26 mouse cellular contexts compared by ENCODE assay signal in genomic region chr19:49245114-49245714, GRCm38 (mm10).
DNase-seq lines count a peak whose midpoint lies in the region; ATAC-seq and TF ChIP-seq lines count a peak whose summit lies in the region.
"Had no signal": no experiment of that assay in that cellular context is flagged by ENCODE, and none has a peak within 500 bp of the region (broad histone marks: within the 10 kb centered on the region; RNA-seq: fewer than 3 reads in every experiment).

No protein-coding gene starts in this region.

- WGBS in forebrain, embryonic 13.5 days: 34% methylated on average over 3 of the region's 3 CpGs
- WGBS in forebrain, embryonic 11.5 days: 46% methylated on average over 3 of the region's 3 CpGs
- 26% methylated on average over 3 of the region's 3 CpGs for WGBS in forebrain, embryonic 16.5 days
- WGBS in forebrain, embryonic 12.5 days: 50% methylated on average over 3 of the region's 3 CpGs
- WGBS in midbrain, embryonic 12.5 days: 23% methylated on average over 3 of the region's 3 CpGs
- WGBS in midbrain, embryonic 10.5 days: 60% methylated on average over 3 of the region's 3 CpGs

- ATAC-seq in forebrain, embryonic 13.5 days: 0 out of 2 replicates have a peak, but pooled peaks have one; percentile 33
- no peak for ATAC-seq in forebrain, embryonic 11.5 days (replicated peaks; ENCODE audit: low FRiP score)
- peak; percentile 65 for ATAC-seq in forebrain, embryonic 16.5 days
- no peak for ATAC-seq in forebrain, embryonic 12.5 days (ENCODE audit: low FRiP score)
- ATAC-seq in midbrain, embryonic 12.5 days (ENCODE audit: low FRiP score, low read depth): peak; percentile 75
- ATAC-seq: activated CD4-positive, CD25-positive, alpha-beta regulatory T cell, adult 4 months; hindbrain, embryonic 16.5 days; intestine, embryonic 15.5 days had no signal

- H3K9me3 ChIP-seq in forebrain, embryonic 13.5 days (replicated peaks): no peaks in the 10 kb centered on the region
- no peaks in the 10 kb centered on the region for H3K9me3 ChIP-seq in forebrain, embryonic 11.5 days (ENCODE audit: control insufficient read depth, low read length)
- no peaks in the 10 kb centered on the region for H3K9me3 ChIP-seq in forebrain, embryonic 16.5 days (ENCODE audit: control insufficient read depth, low read length)
- H3K9me3 ChIP-seq in forebrain, embryonic 12.5 days: no peaks in the 10 kb centered on the region
- H3K9me3 ChIP-seq in midbrain, embryonic 12.5 days: no peaks in the 10 kb centered on the region
- no peaks in the 10 kb centered on the region for H3K9me3 ChIP-seq in midbrain, embryonic 10.5 days (replicated peaks)
- H3K9me3 ChIP-seq: embryonic facial prominence, embryonic 12.5 days; embryonic facial prominence, embryonic 15.5 days; heart, embryonic 12.5 days; heart, embryonic 15.5 days; hindbrain, embryonic 10.5 days; hindbrain, embryonic 13.5 days; intestine, embryonic 15.5 days had no signal

- no peak overlapping the region for H3K27ac ChIP-seq in forebrain, embryonic 13.5 days
- no peak overlapping the region for H3K27ac ChIP-seq in forebrain, embryonic 11.5 days (ENCODE audit: low read depth, low read length)
- no peak overlapping the region for H3K27ac ChIP-seq in forebrain, embryonic 16.5 days (ENCODE audit: low read length)
- H3K27ac ChIP-seq in forebrain, embryonic 12.5 days: no peak overlapping the region
- no peak overlapping the region; the same call in 1 of the 2 replicates for H3K27ac ChIP-seq in midbrain, embryonic 12.5 days (replicated peaks)
- H3K27ac ChIP-seq in midbrain, embryonic 10.5 days (replicated peaks): no peak overlapping the region
- H3K27ac ChIP-seq: embryonic facial prominence, embryonic 12.5 days; embryonic facial prominence, embryonic 15.5 days; heart, embryonic 15.5 days; hindbrain, embryonic 10.5 days; hindbrain, embryonic 13.5 days; intestine, embryonic 15.5 days had no signal

- TF ChIP-seq POLR2A in brain, embryonic 14.5 days (IDR thresholded peaks at IDR 0.05; ENCODE audit: borderline replicate concordance, extremely low read depth, insufficient read depth, insufficient read length, poor library complexity, severe bottlenecking): no peak

- peaks cover 7% of the 10 kb centered on the region; the same call in 1 of the 2 replicates for H3K4me1 ChIP-seq in forebrain, embryonic 13.5 days
- no peaks in the 10 kb centered on the region for H3K4me1 ChIP-seq in forebrain, embryonic 11.5 days (replicated peaks; ENCODE audit: control insufficient read depth, insufficient read depth, low read length)
- peaks cover 6% of the 10 kb centered on the region; the same call in 1 of the 2 replicates for H3K4me1 ChIP-seq in forebrain, embryonic 16.5 days (replicated peaks; ENCODE audit: control insufficient read depth, insufficient read depth, low read length)
- peaks cover 2% of the 10 kb centered on the region; the same call in 1 of the 2 replicates for H3K4me1 ChIP-seq in forebrain, embryonic 12.5 days
- H3K4me1 ChIP-seq in midbrain, embryonic 12.5 days: peaks cover 5% of the 10 kb centered on the region; the same call in 1 of the 2 replicates
- peaks cover 10% of the 10 kb centered on the region for H3K4me1 ChIP-seq in midbrain, embryonic 10.5 days
- H3K4me1 ChIP-seq: embryonic facial prominence, embryonic 15.5 days; heart, embryonic 12.5 days; heart, embryonic 15.5 days; intestine, embryonic 15.5 days had no signal

- no peak overlapping the region for H3K4me3 ChIP-seq in forebrain, embryonic 13.5 days
- H3K4me3 ChIP-seq in forebrain, embryonic 11.5 days (ENCODE audit: low read depth, low read length): no peak overlapping the region
- no peak overlapping the region for H3K4me3 ChIP-seq in forebrain, embryonic 16.5 days (replicated peaks; ENCODE audit: low read length)
- H3K4me3 ChIP-seq in forebrain, embryonic 12.5 days (replicated peaks): no peak overlapping the region
- H3K4me3 ChIP-seq in midbrain, embryonic 12.5 days: no peak overlapping the region
- no peak overlapping the region for H3K4me3 ChIP-seq in midbrain, embryonic 10.5 days
- H3K4me3 ChIP-seq: embryonic facial prominence, embryonic 12.5 days; embryonic facial prominence, embryonic 15.5 days; heart, embryonic 12.5 days; heart, embryonic 15.5 days; hindbrain, embryonic 10.5 days; hindbrain, embryonic 13.5 days; intestine, embryonic 15.5 days had no signal

- no peak overlapping the region for H3K9ac ChIP-seq in forebrain, embryonic 13.5 days
- H3K9ac ChIP-seq in forebrain, embryonic 11.5 days (ENCODE audit: low read length): no peak overlapping the region
- no peak overlapping the region for H3K9ac ChIP-seq in forebrain, embryonic 16.5 days (replicated peaks; ENCODE audit: low read depth, low read length)
- no peak overlapping the region for H3K9ac ChIP-seq in forebrain, embryonic 12.5 days
- H3K9ac ChIP-seq in midbrain, embryonic 12.5 days (replicated peaks): no peak overlapping the region
- H3K9ac ChIP-seq: embryonic facial prominence, embryonic 12.5 days; embryonic facial prominence, embryonic 15.5 days; heart, embryonic 12.5 days; heart, embryonic 15.5 days; hindbrain, embryonic 13.5 days; intestine, embryonic 15.5 days had no signal

- no peak for DNase-seq in forebrain, embryonic 11.5 days (ENCODE audit: low spot score)
- DNase-seq in midbrain, embryonic 10.5 days (ENCODE audit: low spot score): no peak
- peak; percentile 68 for DNase-seq in brain, embryonic 14.5 days (ENCODE audit: low read depth)
- DNase-seq: adrenal gland, adult 8-10 months; adrenal gland, postnatal 25 days; cerebellum, adult 11 months; cerebellum, adult 2 months; cerebellum, adult 9-11 months; cerebellum, postnatal 25 days; gastrocnemius, postnatal 25 days; heart, adult 18-20 months; heart, postnatal 10 days; heart, postnatal 36 days had no signal

- H3K27me3 ChIP-seq in forebrain, embryonic 13.5 days: 0 out of 2 replicates have a peak, but pooled peaks cover 5% of the 10 kb centered on the region
- H3K27me3 ChIP-seq in forebrain, embryonic 11.5 days (ENCODE audit: control insufficient read depth, insufficient read depth, low read length): no peaks in the 10 kb centered on the region
- no peaks in the 10 kb centered on the region for H3K27me3 ChIP-seq in forebrain, embryonic 16.5 days (replicated peaks; ENCODE audit: control insufficient read depth, insufficient read depth, low read length)
- H3K27me3 ChIP-seq in forebrain, embryonic 12.5 days: peaks cover 8% of the 10 kb centered on the region; the same call in 1 of the 2 replicates
- H3K27me3 ChIP-seq in midbrain, embryonic 12.5 days: peaks cover 28% of the 10 kb centered on the region
- H3K27me3 ChIP-seq in midbrain, embryonic 10.5 days (ENCODE audit: low read depth, poor library complexity, severe bottlenecking): peaks cover 16% of the 10 kb centered on the region; the same call in 1 of the 2 replicates
- H3K27me3 ChIP-seq: embryonic facial prominence, embryonic 12.5 days; embryonic facial prominence, embryonic 15.5 days; heart, embryonic 12.5 days; heart, embryonic 15.5 days; hindbrain, embryonic 13.5 days; intestine, embryonic 15.5 days had no signal

- H3K36me3 ChIP-seq in forebrain, embryonic 13.5 days (ENCODE audit: poor library complexity, severe bottlenecking): no peaks in the 10 kb centered on the region
- no peaks in the 10 kb centered on the region for H3K36me3 ChIP-seq in forebrain, embryonic 11.5 days (ENCODE audit: control insufficient read depth, insufficient read depth, low read length)
- H3K36me3 ChIP-seq in forebrain, embryonic 16.5 days (ENCODE audit: control insufficient read depth, insufficient read depth): no peaks in the 10 kb centered on the region
- no peaks in the 10 kb centered on the region for H3K36me3 ChIP-seq in forebrain, embryonic 12.5 days (replicated peaks)
- no peaks in the 10 kb centered on the region for H3K36me3 ChIP-seq in midbrain, embryonic 12.5 days
- no peaks in the 10 kb centered on the region for H3K36me3 ChIP-seq in midbrain, embryonic 10.5 days
- H3K36me3 ChIP-seq: embryonic facial prominence, embryonic 12.5 days; embryonic facial prominence, embryonic 15.5 days; heart, embryonic 12.5 days; heart, embryonic 15.5 days; hindbrain, embryonic 10.5 days; hindbrain, embryonic 13.5 days; intestine, embryonic 15.5 days had no signal

- no peak overlapping the region for H3K4me2 ChIP-seq in forebrain, embryonic 13.5 days
- no peak overlapping the region for H3K4me2 ChIP-seq in forebrain, embryonic 11.5 days (ENCODE audit: low read depth, low read length, severe bottlenecking)
- no peak overlapping the region for H3K4me2 ChIP-seq in forebrain, embryonic 16.5 days (ENCODE audit: low read length)
- H3K4me2 ChIP-seq in forebrain, embryonic 12.5 days: no peak overlapping the region
- H3K4me2 ChIP-seq in midbrain, embryonic 12.5 days (replicated peaks): no peak overlapping the region
- H3K4me2 ChIP-seq: embryonic facial prominence, embryonic 12.5 days; embryonic facial prominence, embryonic 15.5 days; heart, embryonic 12.5 days; heart, embryonic 15.5 days; hindbrain, embryonic 13.5 days; intestine, embryonic 15.5 days had no signal

- TF ChIP-seq CTCF in brain, embryonic 14.5 days (IDR thresholded peaks at IDR 0.05; ENCODE audit: borderline replicate concordance, extremely low read depth, insufficient read depth, insufficient read length): no peak

Comparison
In these comparisons a context has a peak if more than half of its experiments do, and no peak if none do; other contexts are left out.
1. ATAC-seq: peak in forebrain, embryonic 13.5 days (single experiment), forebrain, embryonic 16.5 days (single experiment) and midbrain, embryonic 12.5 days (single experiment); none in forebrain, embryonic 11.5 days (single experiment) and forebrain, embryonic 12.5 days (single experiment).